Mouse (Mus musculus) adrenal gland, adult 2 months (tissue): Measurements from ENCODE around the gene Tctex1d1. TPM values are rescaled to one million over a fixed set of nuclear protein-coding genes. Genes with fewer than 3 reads are reported as not detected.

Experiments used
- polyA plus RNA-seq: library from polyadenylated mRNA; depleted of rRNA; stranded (reverse); fragments of >200 nt; gene quantifications from 2 replicates; pipeline ENCODE4 v1.2.3, GENCODE M21; 2012; rRNA removed
- total RNA-seq, 2 experiments: library from RNA; stranded (reverse); gene quantifications; 2 replicates each; pipeline ENCODE4 v1.2.3; 2021

Gene Tctex1d1
- total and polyA plus RNA-seq, 3 experiments, result not detected

Other genes with a start within 250 kb of the Tctex1d1 start
- 1 to 10 TPM; 6.8 to 9.2 TPM for gene Sgip1, start 237.3 kb upstream of the Tctex1d1 start, total RNA-seq
- gene Sgip1, start 237.3 kb upstream of the Tctex1d1 start, polyA plus RNA-seq, result 1.6 and 2.3 TPM in 2 replicates
- gene Insl5, start 48.2 kb downstream of the Tctex1d1 start, total RNA-seq, result not detected
- 0.27 TPM in 1 of 2 replicates, not detected in the other for gene Insl5, start 48.2 kb downstream of the Tctex1d1 start, polyA plus RNA-seq
- gene Mier1, start 135.8 kb downstream of the Tctex1d1 start, total RNA-seq, result 10 to 100 TPM; 50.3 to 62.0 TPM
- gene Mier1, start 135.8 kb downstream of the Tctex1d1 start, polyA plus RNA-seq, result 5.7 and 7.3 TPM in 2 replicates
- gene Wdr78, start 135.9 kb downstream of the Tctex1d1 start, total RNA-seq, result 1 to 10 TPM; 5.7 TPM
- gene Wdr78, start 135.9 kb downstream of the Tctex1d1 start, polyA plus RNA-seq, result 0.86 and 1.1 TPM in 2 replicates
- gene Slc35d1, start 236.6 kb downstream of the Tctex1d1 start, total RNA-seq, result 10 to 100 TPM; 12.0 to 13.1 TPM
- gene Slc35d1, start 236.6 kb downstream of the Tctex1d1 start, polyA plus RNA-seq, result 1.8 and 2.2 TPM in 2 replicates